Mouse (Mus musculus) frontal cortex, adult 2 months (tissue): Measurements from ENCODE around the gene Hoxa7. TPM values are rescaled to one million over a fixed set of nuclear protein-coding genes. Genes with fewer than 3 reads are reported as not detected.

ENCODE experiments used
- DNase-seq, 2 experiments: peaks; one replicate each; pipeline ENCODE4 v3.0.0; 2022; ENCODE audit warnings: low spot score in 1 of 2; ENCODE audit errors: extremely low spot score in 1 of 2
- polyA plus RNA-seq: library from polyadenylated mRNA; depleted of rRNA; stranded (reverse); fragments of >200 nt; gene quantifications from 2 replicates; pipeline ENCODE4 v1.2.3, GENCODE M21; 2012

The Hoxa7 gene
- polyA plus RNA-seq, 1 experiment: not detected

DNA sequence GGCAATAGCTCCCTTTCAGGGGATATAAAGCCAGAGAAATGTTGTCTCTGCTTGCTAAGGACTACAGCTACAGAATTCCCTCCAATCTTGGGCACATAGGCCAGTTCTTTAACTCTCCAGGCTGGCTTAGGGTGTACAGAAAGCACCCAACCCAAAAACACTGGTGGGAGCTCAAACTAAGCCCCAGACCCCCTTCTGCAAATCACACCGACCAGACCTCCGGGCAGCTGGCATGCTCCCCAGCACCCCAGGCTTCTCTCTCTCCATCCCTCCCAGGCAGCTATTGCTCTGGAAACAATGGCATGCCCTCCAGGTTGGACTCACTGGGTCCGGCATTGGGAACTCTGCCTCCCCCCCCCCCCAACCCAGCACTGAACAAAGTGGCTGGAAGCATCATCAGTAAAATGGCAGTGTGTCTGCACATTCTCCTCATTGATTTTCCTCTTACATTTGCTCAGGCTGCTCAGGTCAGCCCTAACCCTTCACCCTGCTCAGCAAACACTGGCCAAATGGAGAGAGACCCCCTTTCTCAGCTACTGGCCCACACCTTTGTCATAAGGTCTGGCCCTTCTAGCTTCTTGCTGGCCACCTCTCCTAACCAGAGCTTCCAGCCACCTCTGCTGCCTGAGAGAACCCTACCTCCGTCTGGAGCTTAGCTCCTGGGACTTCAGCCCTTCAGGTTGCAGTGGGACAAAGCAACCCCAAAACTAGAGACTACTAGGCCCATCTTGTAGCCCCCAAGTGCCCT is 42.6 kb downstream of the Hoxa7 start:
- DNase-seq: no peak

DNA sequence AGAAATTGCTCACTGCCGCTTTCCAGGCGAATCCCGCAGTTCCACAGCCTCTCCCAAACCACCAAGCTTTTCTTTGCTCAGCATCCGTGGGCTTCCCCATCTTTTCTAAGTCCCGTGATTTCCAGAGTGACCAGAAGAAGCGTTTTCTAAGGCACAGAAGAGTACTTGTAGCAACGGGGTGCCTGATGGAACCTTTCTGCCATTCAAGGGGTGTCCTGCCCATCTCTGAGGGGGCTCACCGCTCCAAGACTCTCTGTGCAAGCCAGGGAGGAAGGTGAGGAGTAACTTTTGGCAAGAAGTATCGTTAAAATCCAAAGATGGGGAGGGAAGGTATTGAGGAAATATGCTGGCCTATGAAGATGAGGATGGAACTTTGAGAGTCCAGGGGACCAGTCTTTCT is 43.8 kb downstream of the Hoxa7 start:
- no peak for DNase-seq

DNA sequence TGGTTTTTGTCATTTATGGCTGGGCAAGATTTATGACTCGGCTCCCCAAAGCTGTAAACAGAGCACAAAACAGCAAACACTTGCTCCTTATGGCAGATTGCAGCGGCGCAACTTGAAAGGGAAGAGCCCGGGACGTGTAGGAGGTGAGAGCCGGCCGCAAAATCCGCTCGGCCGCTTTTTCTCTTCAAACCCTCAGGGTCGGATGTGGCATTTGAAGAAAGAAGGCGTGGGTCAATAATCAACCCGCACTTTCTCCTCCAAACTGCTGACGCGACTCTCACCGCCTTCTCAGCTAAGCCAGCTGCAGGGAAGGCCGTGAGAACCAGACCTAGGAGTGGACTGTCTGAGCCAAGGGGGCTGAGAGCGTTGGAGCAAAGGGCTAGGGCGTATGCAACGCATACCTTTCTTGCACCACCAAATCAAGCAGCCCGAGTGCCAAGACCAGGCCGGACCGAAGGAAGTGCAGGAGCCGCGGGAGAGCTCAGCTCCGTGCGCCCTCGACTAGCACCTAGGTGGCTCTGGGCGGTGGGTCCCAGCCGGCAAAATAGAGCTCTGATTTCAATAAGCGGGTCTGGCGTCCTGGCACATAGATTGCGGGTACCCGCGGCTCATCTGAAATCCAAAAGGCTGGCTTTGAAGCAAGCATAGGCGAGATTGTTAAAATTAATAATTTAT is 44.5 kb downstream of the Hoxa7 start, which contains the start of gene 5730596B20Rik:
Gene 5730596B20Rik, plus strand, starts transcription at position 438 of the 675 bp plus-strand sequence.
- DNase-seq: no peak

DNA sequence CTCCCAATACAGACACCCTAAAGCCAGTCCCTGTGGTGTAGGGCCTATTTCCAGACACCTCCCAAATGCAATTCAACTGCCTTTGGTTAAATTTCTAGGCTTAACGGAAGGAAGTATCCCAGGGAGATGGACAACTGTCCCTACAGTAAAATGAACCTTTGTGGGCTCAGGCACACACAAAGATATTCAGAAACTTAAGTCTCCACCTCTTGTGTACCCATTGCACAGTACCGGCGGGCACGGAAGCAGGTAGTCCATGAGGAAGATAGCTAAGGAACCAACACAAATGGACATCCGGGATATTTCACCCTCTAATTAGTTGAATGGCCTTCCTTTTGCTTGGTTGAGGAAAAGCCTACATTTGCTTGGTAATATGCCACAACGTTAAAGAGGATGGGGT is 45.3 kb downstream of the Hoxa7 start:
- no peak for DNase-seq

DNA sequence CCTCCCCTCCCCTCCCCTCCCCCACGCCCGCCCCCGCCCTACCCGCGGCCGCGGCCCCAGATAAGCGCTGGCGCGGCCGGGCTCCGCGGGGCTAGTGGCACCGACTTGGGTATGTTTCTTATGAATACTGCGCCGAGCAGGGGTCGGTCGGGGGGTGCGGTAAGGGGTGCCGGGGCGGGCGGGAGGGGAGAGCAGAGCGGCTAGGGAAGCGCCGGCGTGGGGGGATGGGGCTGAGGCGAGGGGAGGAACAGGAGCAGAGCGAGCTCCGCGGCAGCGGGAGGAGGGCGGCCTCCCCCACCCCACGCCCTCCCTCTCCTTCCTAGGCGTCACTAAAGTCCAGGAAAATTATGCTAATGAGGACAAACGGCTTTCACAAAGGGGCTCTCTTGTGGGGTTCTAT is 45.8 kb downstream of the Hoxa7 start:
- no peak for DNase-seq

DNA sequence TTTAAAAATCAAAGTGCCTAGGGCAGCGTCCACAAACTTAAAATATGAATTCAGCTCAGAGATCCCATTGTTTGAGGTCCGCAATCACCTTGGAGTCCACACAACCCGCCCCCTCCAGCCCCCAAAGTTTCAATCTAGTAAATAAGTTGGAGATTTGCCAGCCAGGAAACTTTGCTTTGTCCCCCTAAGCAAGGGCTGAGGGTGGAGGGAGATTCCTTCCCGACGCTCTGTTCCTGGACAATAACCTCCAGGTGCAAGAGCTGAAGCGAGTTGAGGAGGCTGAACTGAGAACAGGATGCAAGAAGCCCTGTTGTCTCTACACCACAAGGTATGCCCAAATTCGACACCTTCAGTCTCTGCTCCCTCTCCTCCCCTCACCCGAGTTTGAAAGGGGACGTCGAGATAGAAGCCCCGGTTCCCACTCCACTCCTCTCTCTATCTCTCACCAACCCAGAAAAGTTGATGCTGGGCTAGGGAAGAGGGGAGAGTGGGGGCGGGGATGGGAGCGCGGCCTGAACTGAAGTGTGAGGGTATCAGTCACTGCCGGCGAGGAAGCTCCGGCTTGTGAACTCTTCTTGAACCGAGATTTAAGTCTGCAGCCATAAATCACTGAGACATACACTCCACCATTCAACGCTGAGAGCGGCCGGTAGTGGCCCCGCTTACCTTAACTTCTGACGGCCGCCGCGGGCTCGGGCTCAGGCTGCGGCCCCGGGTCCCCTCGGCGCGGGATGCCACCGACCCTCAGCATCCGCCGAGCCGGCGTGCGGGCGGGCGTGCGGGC is 46.5 kb downstream of the Hoxa7 start:
- no peak for DNase-seq

DNA sequence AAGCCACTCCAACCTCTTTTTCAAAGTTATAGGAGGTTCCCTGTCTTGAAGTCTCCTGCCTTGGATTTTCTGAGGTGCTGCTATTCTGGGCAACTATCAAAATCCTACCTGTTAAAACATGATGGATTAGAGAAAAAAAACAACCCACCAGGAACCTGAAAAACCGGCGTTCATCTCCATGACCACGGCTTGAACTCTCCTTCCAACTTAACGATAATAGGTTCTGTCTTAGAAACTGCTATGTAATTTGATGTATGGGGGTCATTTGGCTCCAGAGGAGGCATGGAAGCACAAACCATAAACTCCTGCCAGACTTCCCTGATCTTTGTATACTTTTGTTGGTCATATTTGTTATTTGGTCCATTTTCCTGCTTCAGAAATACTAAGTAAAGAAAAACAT is 48.0 kb downstream of the Hoxa7 start:
- no peak for DNase-seq

DNA sequence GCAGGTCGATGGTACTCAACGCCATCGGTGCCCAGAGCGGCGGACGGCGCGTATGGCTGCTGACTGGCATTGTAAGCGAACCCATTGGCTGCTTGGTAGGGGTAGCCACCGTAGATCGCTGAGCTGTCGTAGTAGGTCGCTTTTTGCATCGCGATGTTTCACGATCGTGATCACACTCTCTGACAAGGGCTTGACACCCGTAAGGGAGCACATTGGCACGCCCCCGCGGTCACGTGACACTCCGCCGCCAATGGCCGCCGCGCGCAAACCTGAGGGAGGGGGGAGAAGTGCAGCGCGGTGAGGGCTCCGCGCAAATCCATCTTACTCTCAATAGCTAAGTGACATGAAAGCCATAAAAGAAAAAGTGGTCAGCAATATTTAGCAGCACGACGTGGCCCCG is 49.2 kb downstream of the Hoxa7 start:
- DNase-seq: no peak

DNA sequence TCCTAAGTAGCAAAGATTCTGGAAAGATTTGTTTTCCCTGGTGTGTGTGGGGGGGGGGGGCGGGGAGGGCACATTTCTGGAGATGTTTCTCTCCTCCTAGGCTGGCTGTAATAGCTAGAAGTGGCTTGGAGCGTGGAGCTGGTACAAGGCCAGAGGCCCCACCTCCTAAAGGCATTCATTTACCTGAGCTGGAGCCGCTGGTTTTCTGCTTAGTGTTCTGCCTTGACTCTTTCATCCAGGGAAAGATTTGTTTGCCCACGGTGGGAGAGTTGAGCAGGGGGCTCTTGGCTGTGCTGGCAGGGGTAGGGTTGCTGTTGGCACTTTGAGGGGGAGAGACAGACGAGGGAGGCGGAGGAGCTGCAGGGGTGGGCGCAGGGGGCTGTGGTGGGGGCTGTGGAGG is 49.7 kb downstream of the Hoxa7 start:
- no peak for DNase-seq

DNA sequence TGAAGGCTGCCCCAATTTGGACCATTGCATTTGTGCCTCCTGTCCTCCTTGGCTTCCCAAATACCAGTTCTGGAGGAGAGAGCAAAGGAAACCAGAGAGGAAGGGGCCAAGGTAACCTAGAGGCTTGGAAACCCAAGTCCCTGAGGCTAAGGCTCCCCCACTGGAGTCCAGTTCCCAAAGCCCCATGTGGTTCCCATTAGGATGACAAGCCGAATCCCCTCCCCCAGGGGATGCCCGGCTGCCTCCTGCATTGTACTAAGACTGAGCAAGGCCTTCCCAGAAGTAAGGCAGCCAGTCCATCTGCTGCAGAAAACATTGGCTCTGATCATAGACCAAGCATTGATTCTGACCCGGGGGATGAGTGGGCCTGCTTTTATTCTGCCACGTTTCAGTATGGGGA is 50.3 kb downstream of the Hoxa7 start:
- no peak for DNase-seq

DNA sequence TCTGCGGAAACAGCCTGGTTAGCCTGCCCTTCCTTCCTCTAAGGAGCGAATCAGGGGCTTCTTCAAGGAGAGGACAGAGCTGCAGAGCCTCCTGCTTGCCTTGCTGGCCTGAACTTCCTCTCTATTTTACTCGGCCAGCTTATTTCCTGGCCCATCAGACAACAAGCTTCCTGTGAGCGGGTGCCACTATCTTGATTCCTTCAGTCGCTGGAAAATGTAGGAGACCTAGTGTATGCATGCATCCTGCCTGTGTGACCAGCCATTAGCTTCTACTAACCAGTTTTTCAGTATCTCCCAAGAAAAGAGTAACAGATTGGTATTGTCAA is 50.8 kb downstream of the Hoxa7 start:
- no peak for DNase-seq

DNA sequence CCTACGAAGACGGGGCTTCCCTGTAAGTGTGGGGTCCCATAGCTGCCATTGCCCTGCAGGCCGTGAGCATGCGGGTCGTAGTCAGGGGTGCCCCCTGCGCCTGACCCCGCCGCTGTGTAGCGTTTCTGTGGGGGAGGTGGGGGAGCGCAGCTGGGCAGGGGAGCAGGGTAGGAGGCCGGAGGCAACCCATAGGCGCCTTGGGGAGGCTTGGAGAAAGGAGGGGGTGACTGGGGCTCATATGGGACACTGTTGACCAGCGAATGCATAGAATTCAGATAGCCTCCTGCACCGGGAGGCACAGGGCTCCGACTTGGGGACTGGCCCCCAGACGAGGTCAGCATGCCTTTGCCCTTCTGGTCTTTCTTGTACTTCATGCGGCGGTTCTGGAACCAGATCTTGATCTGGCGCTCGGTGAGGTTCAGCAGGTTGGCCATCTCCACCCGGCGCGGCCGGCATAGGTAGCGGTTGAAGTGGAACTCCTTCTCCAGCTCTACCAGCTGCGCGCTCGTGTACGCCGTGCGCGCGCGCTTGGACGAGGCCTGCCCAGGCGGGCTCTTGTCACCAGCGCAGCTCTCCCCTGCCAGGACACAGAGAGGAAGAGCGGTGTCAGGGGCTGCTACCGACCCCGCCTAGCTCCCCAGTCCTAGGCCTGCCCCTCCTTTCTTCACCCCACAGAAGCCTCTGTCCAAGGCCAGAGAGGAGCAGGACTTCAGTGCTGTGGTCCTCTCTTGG is 51.3 kb downstream of the Hoxa7 start:
- no peak for DNase-seq

DNA sequence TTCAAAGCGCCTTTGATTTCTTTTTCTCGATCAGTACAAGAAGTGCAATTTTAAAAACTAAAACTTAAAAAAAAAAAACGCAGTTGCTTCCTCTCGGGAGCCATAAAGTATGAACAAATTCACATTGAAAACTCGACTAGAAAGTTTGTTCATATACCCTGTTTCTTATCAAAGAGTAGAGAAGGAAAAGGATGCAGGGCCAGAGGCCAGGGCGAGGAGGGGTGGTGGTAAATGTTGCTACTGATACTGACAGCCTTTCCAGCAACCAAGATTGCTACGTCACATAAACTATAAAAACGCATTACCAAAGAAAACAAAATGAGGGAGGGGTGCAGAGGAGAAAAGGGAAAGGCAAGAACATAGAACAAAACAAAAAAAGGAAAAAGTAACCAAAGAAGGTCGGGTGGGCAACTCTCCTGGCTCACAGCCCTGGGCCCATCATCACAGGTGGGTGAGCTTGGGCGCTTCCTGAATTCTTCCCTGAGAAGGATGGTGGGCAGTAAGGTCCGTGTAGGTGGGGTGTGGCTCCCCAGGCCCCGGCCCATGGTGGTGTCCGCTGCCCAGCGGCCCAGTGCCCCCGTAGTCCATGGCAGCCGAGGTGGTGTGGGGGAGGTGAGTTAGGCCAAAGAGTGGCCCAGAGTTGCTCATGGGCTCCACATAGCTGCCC is 52.0 kb downstream of the Hoxa7 start:
- no peak for DNase-seq

DNA sequence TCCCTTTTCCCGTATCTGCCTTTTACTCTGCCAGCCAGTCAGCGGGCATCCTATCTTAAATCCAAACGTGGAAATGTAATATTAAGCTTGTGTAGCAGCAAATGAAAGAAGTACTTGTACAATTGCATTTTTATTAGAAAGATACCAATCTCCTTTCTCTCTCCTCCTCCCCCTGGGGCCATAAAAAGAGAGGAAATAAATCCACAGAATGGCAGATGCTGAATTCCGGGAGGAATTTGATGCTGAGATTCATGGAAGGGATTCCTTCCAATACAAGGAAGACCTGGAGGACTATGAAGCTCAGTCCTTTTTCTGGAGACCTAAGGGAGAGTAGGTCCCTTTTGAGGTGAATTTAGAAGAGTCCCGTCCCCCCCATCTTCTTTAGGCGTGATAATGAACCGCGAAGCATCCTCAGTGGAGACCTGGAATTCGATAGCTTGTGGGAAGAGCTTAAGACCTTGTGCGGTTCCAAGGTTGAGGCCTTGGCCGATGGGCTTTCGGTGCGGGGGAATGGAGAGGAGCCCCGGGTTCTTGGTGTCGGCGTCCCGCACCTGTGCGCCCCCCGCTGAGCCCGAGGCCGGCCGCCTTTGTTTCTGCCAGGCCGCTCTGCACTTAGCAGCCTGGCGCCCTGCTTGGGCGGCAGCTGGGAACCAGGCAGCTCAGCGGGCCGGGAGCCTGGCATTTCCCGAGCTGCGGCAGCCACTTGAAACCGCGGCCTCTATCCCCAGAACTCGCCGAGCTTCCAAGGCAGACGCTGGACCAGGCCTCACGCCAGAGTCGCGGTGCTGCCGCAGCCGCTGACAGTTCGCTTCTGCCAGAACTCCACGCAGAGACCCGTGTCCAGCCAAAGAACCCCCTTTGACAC is 53.2 kb downstream of the Hoxa7 start:
- no peak for DNase-seq

DNA sequence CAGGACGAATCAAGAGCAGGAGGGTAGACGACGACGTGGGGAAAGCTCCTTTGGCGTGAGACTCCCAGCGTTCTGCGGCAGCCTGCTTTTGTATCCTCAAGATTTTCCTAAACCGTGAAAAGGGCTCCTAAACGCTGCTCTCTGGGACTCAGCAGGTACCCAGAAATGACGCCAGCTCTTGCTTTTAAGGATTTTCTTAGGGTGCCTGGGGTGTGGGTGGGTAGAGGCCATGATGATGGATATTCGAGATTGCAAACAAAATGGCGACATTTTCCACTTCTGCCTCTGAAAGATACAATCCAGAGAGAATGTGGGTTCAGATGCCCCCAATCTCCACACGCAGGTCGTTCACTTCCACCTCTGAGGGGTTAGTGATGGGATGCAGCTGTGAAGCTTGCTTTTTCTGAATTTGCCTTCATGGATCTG is 53.9 kb downstream of the Hoxa7 start:
- DNase-seq: no peak

DNA sequence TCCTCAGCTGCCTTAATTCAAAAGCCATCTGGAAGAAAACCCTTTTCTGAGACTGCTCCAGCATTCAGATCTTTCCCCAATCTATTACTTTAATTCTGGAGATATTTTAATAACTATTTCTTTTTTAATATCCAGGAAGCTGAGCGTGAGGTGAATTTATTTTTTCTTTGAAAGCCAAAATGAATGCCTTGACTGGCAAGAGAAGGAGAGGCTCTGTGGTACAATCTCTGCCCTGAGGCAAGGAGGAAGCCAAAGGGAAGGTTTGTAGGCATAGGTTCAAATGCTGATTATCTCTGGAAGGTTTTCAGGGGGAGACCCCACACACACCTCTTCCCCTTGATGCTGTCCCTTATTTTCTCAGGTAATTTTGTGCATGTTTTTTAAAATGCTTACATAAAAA is 54.5 kb downstream of the Hoxa7 start:
- DNase-seq: no peak

DNA sequence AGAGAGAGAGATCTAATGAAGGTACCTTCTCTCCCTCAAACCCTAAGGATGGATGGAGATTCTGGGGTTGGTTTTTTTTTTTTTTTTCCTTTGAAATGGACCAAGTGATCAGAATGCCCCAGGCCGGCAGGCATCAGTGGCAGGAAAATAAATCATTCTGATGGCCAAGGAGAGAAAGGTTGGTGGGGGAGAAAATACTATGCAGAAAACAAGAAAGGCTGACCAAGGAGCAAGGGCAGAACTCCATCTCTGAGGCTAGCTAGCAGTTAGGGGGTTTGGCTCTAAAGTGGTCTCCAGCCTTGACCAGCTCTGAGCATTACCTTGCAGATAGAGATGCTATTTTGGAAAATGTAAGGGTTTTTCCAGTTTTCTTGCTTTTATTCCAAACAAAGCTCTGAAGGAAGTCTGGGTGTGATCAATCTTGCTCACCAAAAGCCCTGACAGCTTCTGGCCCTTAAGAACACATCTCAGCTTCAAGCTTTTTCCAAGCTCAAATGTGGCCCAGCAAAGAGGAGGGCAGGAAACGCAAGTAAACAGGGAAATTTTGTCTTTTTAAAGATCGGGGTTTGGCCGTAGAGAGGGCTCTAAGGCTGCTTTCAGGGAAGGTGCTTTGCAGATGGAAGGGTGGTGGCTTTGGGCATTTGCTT is 55.1 kb downstream of the Hoxa7 start:
- DNase-seq: no peak

DNA sequence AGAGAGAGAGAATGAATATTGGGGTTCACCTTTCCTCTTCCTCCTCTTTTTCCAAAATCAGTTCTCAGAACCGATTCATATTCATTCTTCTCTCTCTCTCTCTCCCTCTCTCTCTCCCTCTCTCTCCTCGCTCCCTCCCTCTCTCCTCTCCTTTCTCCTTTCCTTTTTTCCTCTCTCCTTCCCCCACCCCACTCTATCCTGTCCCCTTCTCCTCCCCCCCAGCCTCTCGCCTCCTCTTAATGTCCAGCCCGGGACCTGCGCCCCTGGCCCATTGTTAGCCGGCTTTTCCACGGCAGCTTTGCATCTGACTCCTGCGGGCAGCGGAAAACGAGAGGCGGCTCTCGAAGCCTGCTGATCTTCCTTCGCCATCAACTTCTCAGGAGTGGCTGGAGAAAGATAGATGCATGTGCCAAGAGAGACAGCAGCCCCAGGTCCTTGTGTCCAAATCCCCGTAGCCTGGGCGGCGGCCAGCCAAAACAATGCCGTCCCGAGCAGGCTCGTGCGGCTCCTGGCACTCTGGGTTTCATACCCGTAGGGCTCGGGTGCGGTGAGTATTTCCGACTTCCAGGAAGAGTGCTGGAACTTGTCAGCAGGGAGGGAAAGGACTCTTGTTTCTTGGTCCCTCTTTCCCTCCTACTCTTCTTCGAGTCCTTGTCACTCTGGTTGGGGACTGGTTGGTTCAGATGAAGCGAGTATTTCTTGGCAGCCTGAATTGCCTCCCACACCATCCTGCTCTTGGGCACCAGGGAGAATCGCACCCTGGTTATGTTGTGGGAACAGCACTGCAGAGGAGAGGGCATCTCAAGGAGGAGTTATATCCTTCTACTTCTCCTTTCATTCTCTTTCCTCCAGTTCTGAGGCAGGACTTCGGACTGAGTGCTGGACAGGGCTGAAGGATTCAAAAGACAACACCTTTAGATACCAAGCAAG is 55.9 kb downstream of the Hoxa7 start:
- DNase-seq: no peak
